Mouse (Mus musculus) MEL (cell line): ENCODE measurements around the gene Tapbpl.

Source experiments
- GATA1 ChIP-seq: IDR thresholded peaks from 2 replicates; pipeline ENCODE4 v1.6.1; 2011; ENCODE audit warnings: low read depth, low read length, improper control_type of control experiment
- RCOR1 ChIP-seq: IDR thresholded peaks from 2 replicates; pipeline ENCODE4 v1.6.1; 2012; ENCODE audit warnings: low read depth, mild to moderate bottlenecking, inconsistent platforms, low read length, improper control_type of control experiment

DNA sequence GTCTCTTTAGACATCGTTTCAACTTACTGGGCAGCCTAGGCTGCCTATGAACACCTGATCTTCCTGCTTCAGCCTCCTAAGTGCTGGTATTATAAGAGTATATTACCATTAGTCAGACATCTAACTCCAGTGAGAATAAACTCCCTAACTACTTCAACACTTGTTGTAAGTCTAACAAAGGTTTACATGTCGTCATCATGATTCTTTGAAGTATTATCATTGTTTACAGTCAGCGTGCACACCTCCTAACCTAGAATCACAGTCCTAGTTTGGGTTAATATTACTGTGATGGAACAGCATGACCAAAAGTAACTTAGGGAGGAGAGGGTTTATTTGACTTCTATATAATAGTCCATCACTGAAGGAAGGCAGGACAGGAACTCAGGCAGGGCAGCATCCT is 35.8 kb upstream of the Tapbpl start:
- TF ChIP-seq GATA1 (no peak), RCOR1 (no peak)
